9 mouse cellular contexts compared by ENCODE assay signal in the genomic region with DNA sequence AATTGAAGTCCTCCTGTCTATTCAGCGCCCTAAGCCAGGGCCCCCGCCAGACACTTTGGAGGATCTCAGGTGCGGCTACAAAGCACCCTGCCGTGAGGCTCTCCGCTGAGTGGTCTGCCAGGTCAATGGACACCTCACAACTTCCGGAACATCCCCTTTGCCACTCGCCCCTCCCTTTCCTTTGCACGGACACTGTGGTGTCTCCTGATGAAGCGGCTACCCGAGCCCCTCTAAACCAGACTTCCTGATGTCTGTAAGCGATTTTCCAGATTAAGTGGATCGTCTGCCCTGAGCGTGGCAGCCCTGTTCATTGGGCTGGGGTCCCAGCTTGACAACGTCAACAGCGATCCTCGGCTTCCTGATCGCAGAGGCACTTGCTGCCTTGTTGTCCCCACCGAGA. TPM values are rescaled to one million over a fixed set of nuclear protein-coding genes. Genes with fewer than 3 reads are reported as not detected.
DNase-seq lines count a peak whose midpoint lies in the region; ATAC-seq lines count a peak whose summit lies in the region.
"Had no signal": no experiment of that assay in that cellular context is flagged by ENCODE, and none has a peak within 500 bp of the region (broad histone marks: within the 10 kb centered on the region; RNA-seq: fewer than 3 reads in every experiment).

No protein-coding gene starts in this region.

- H3K4me3 ChIP-seq in heart, embryonic 12.5 days = peak overlapping the region; percentile 26
- H3K4me3 ChIP-seq in brown adipose tissue, adult 24 weeks (ENCODE audit: insufficient read depth, low read depth, low read length) = peak overlapping the region; percentile 5; the same call in 1 of the 2 replicates
- H3K4me3 ChIP-seq in hindbrain, embryonic 14.5 days (replicated peaks; ENCODE audit: low read length) = peak overlapping the region; percentile 14; the same call in 1 of the 2 replicates
- no peak overlapping the region for H3K4me3 ChIP-seq in midbrain, embryonic 11.5 days (ENCODE audit: low read depth, low read length)

- peaks cover 9% of the 10 kb centered on the region; the same call in 1 of the 2 replicates for H3K4me1 ChIP-seq in heart, embryonic 12.5 days (replicated peaks)
- 0 out of 2 replicates have a peak, but pooled peaks cover 3% of the 10 kb centered on the region for H3K4me1 ChIP-seq in brown adipose tissue, adult 24 weeks (ENCODE audit: control insufficient read depth, insufficient read depth, insufficient read length, low read length)
- H3K4me1 ChIP-seq in hindbrain, embryonic 14.5 days (replicated peaks; ENCODE audit: control insufficient read depth, insufficient read depth, low read length) = peaks cover 9% of the 10 kb centered on the region
- no peaks in the 10 kb centered on the region; the same call in 1 of the 2 replicates for H3K4me1 ChIP-seq in midbrain, embryonic 11.5 days (ENCODE audit: control insufficient read depth, insufficient read depth, low read length)

- no peaks in the 10 kb centered on the region; the same call in none of the 2 replicates for H3K27me3 ChIP-seq in heart, embryonic 12.5 days (replicated peaks)
- no peaks in the 10 kb centered on the region for H3K27me3 ChIP-seq in hindbrain, embryonic 14.5 days (ENCODE audit: control insufficient read depth, insufficient read depth, low read length)
- H3K27me3 ChIP-seq in midbrain, embryonic 11.5 days (ENCODE audit: control insufficient read depth, insufficient read depth, low read length) = peaks cover 9% of the 10 kb centered on the region

- no peaks in the 10 kb centered on the region for H3K36me3 ChIP-seq in heart, embryonic 12.5 days
- H3K36me3 ChIP-seq in hindbrain, embryonic 14.5 days (replicated peaks; ENCODE audit: control insufficient read depth, insufficient read depth) = no peaks in the 10 kb centered on the region
- no peaks in the 10 kb centered on the region for H3K36me3 ChIP-seq in midbrain, embryonic 11.5 days (ENCODE audit: control insufficient read depth, insufficient read depth, low read length)

- no peak for ATAC-seq in heart, embryonic 12.5 days (ENCODE audit: insufficient number of reproducible peaks, low FRiP score)
- ATAC-seq in hindbrain, embryonic 14.5 days (ENCODE audit: low FRiP score) = no peak
- no peak for ATAC-seq in midbrain, embryonic 11.5 days (ENCODE audit: low FRiP score)

- 0 out of 2 replicates have a peak overlapping the region, but pooled peaks have one; percentile 1 for H3K9ac ChIP-seq in heart, embryonic 12.5 days
- H3K9ac ChIP-seq in hindbrain, embryonic 14.5 days = no peak overlapping the region
- H3K9ac ChIP-seq in midbrain, embryonic 11.5 days (ENCODE audit: low read length) = no peak overlapping the region

- no peak for DNase-seq in heart, postnatal 36 days
- no peak for DNase-seq in hindbrain, embryonic 14.5 days (ENCODE audit: low spot score)
- no peak for DNase-seq in midbrain, embryonic 11.5 days (ENCODE audit: low spot score, missing footprints)
- no peak for DNase-seq in left cerebral cortex, adult 8-10 months (ENCODE audit: low spot score in 2 of 2)
- no peak for DNase-seq in cerebellum, adult 18-20 months
- DNase-seq in urinary bladder, postnatal 36 days (ENCODE audit: low spot score in 2 of 2) = no peak
- DNase-seq: adrenal gland, postnatal 25 days had no signal

- 7% methylated on average over 18 of the region's 18 CpGs for WGBS in heart, embryonic 12.5 days
- WGBS in hindbrain, embryonic 14.5 days = 15% methylated on average over 18 of the region's 18 CpGs
- WGBS in midbrain, embryonic 11.5 days = 8% methylated on average over 18 of the region's 18 CpGs

- intact Hi-C loops in heart, postnatal 36 days (cut with DNase I) = no loop called here

- H3K27ac ChIP-seq in heart, embryonic 12.5 days (ENCODE audit: poor library complexity, severe bottlenecking) = no peak overlapping the region
- no peak overlapping the region for H3K27ac ChIP-seq in brown adipose tissue, adult 24 weeks (replicated peaks; ENCODE audit: low read depth, low read length)
- no peak overlapping the region for H3K27ac ChIP-seq in hindbrain, embryonic 14.5 days
- H3K27ac ChIP-seq in midbrain, embryonic 11.5 days (ENCODE audit: low read depth, low read length) = no peak overlapping the region

- H3K9me3 ChIP-seq in heart, embryonic 12.5 days (replicated peaks) = peaks cover 4% of the 10 kb centered on the region
- H3K9me3 ChIP-seq in hindbrain, embryonic 14.5 days (ENCODE audit: control insufficient read depth, low read length) = 0 out of 2 replicates have a peak, but pooled peaks cover 3% of the 10 kb centered on the region
- no peaks in the 10 kb centered on the region for H3K9me3 ChIP-seq in midbrain, embryonic 11.5 days (ENCODE audit: control insufficient read depth, low read length)

- H3K4me2 ChIP-seq in heart, embryonic 12.5 days = peak overlapping the region; percentile 65
- H3K4me2 ChIP-seq in hindbrain, embryonic 14.5 days (replicated peaks) = peak overlapping the region; percentile 41
- H3K4me2 ChIP-seq in midbrain, embryonic 11.5 days = peak overlapping the region; percentile 35

RNA-seq across cellular contexts. Expression of a gene that starts 42.2 kb away (rescaled TPM):
- polyA plus RNA-seq in heart, embryonic 12.5 days (2016; fragmentation: Nextera tagmentation; extraction: Ambion mirVana) = 46.8 and 47.0 TPM in 2 replicates
- 1 to 10 TPM; 8.3 to 8.4 TPM for total RNA-seq in heart, postnatal 36 days (2021)
- 7.8 and 10.2 TPM in 2 replicates for polyA plus RNA-seq in brown adipose tissue, adult 24 weeks (2012; ENCODE audit: insufficient read depth, insufficient read length, missing spikeins)
- polyA plus RNA-seq in hindbrain, embryonic 14.5 days (2014; fragmentation: Nextera tagmentation; extraction: Ambion mirVana) = 30.6 and 35.1 TPM in 2 replicates
- 98.0 and 106 TPM in 2 replicates for polyA plus RNA-seq in midbrain, embryonic 11.5 days (2014; fragmentation: Nextera tagmentation; extraction: Ambion mirVana)
- total RNA-seq in left cerebral cortex, adult 8-10 months (2022) = 10 to 100 TPM; 19.4 to 24.9 (median 20.6) TPM
